Comparison of ENCODE assay signal across 7 mouse cellular contexts in genomic region chr17:55878636-55879369, GRCm38 (mm10). TPM values are rescaled to one million over a fixed set of nuclear protein-coding genes. Genes with fewer than 3 reads are reported as not detected.
DNase-seq lines count a peak whose midpoint lies in the region; ATAC-seq and TF ChIP-seq lines count a peak whose summit lies in the region.
"Not testable (repeated sequence)": the region's sequence is repeated elsewhere in the genome, so short reads cannot be mapped to it uniquely, and the experiment has no call there.

TSS of gene Zfp119a (minus strand) at chr17:55878930.

- H3K36me3 ChIP-seq in intestine, embryonic 16.5 days (ENCODE audit: control insufficient read depth, insufficient read depth, low read length); midbrain, embryonic 11.5 days (ENCODE audit: control insufficient read depth, insufficient read depth, low read length); small intestine, adult 2 months (ENCODE audit: control insufficient read depth, insufficient read depth, low read length): not testable (repeated sequence)

- H3K4me3 ChIP-seq in intestine, embryonic 16.5 days (ENCODE audit: low read length): peak within 1 kb of the TSS; percentile 57
- H3K4me3 ChIP-seq in midbrain, embryonic 11.5 days (ENCODE audit: low read depth, low read length): peak within 1 kb of the TSS; percentile 46
- H3K4me3 ChIP-seq in small intestine, adult 2 months (ENCODE audit: low read depth, low read length): peak within 1 kb of the TSS; percentile 57

- peak within 1 kb of the TSS; percentile 74 for H3K9ac ChIP-seq in intestine, embryonic 16.5 days (ENCODE audit: low read depth, low read length)
- H3K9ac ChIP-seq in midbrain, embryonic 11.5 days (ENCODE audit: low read length): peak within 1 kb of the TSS; percentile 67

- TF ChIP-seq POLR2A in small intestine, adult 2 months (IDR thresholded peaks at IDR 0.05; ENCODE audit: low read depth, low read length): peak; percentile 53; the same call in 1 of the 2 replicates

- H3K27me3 ChIP-seq in intestine, embryonic 16.5 days (replicated peaks; ENCODE audit: control insufficient read depth, insufficient read depth, low read length); midbrain, embryonic 11.5 days (ENCODE audit: control insufficient read depth, insufficient read depth, low read length); small intestine, adult 2 months (ENCODE audit: control insufficient read depth, insufficient read depth, low read length): not testable (repeated sequence)

- not testable (repeated sequence) for TF ChIP-seq CTCF in small intestine, adult 2 months (IDR thresholded peaks at IDR 0.05; ENCODE audit: extremely low read depth, insufficient read length, insufficient replicate concordance, low read depth, low read length)

- H3K27ac ChIP-seq in intestine, embryonic 16.5 days (ENCODE audit: low read length): peak within 1 kb of the TSS; percentile 65
- peak within 1 kb of the TSS; percentile 57 for H3K27ac ChIP-seq in midbrain, embryonic 11.5 days (ENCODE audit: low read depth, low read length)
- peak within 1 kb of the TSS; percentile 74 for H3K27ac ChIP-seq in small intestine, adult 2 months (ENCODE audit: insufficient read depth, low read depth, low read length)

- not testable (repeated sequence) for H3K9me3 ChIP-seq in intestine, embryonic 16.5 days (ENCODE audit: control insufficient read depth, low read length); midbrain, embryonic 11.5 days (ENCODE audit: control insufficient read depth, low read length)

- DNase-seq in adrenal gland, adult 8-10 months: peak; percentile 80
- peak; percentile 79 for DNase-seq in embryo, embryonic 9.5 days (ENCODE audit: extremely low spot score)
- DNase-seq in gastrocnemius, postnatal 4 days (ENCODE audit: low spot score in 2 of 2): peak; percentile 41 to 68
- peak; percentile 86 to 87 for DNase-seq in left cerebral cortex, postnatal 36 days (ENCODE audit: low spot score in 2 of 2)
- peak; percentile 97 for DNase-seq in midbrain, embryonic 11.5 days (ENCODE audit: low spot score, missing footprints)

- intact Hi-C loops in left cerebral cortex, postnatal 36 days (cut with DNase I): loop anchor here (10.0 kb wide), 1 partner anchor 164 kb away; the partner anchor contains the start of gene Pot1b

- WGBS in intestine, embryonic 16.5 days: under 1% methylated on average over 34 of the region's 53 CpGs
- under 1% methylated on average over 39 of the region's 53 CpGs for WGBS in midbrain, embryonic 11.5 days
- WGBS in small intestine, adult 2 months: under 1% methylated on average over 40 of the region's 53 CpGs

- H3K4me1 ChIP-seq in intestine, embryonic 16.5 days (ENCODE audit: control insufficient read depth, insufficient read depth, low read length); midbrain, embryonic 11.5 days (ENCODE audit: control insufficient read depth, insufficient read depth, low read length); small intestine, adult 2 months (ENCODE audit: control insufficient read depth, insufficient read depth, insufficient read length, low read length): not testable (repeated sequence)

- H3K4me2 ChIP-seq in intestine, embryonic 16.5 days (ENCODE audit: low read depth, low read length): peak within 1 kb of the TSS; percentile 63
- peak within 1 kb of the TSS; percentile 51 for H3K4me2 ChIP-seq in midbrain, embryonic 11.5 days

- peak; percentile 100 for ATAC-seq in intestine, embryonic 16.5 days
- peak; percentile 99 for ATAC-seq in midbrain, embryonic 11.5 days (ENCODE audit: low FRiP score)

RNA-seq across cellular contexts. Expression of gene Zfp119a, which starts in this region (rescaled TPM):
- 1 to 10 TPM; 6.7 to 9.8 (median 8.3) TPM for total RNA-seq in adrenal gland, adult 8-10 months (2022)
- total RNA-seq in gastrocnemius, postnatal 4 days (2021): 1 to 10 TPM; 3.6 to 5.5 TPM
- polyA plus RNA-seq in intestine, embryonic 16.5 days (2015; fragmentation: Nextera tagmentation; extraction: Ambion mirVana): 5.1 and 5.7 TPM in 2 replicates
- 1 to 10 TPM; 6.4 to 6.8 TPM for total RNA-seq in left cerebral cortex, postnatal 36 days (2021)
- polyA plus RNA-seq in midbrain, embryonic 11.5 days (2014; fragmentation: Nextera tagmentation; extraction: Ambion mirVana): 9.2 TPM in 2 replicates
- not detected in 2 replicates for polyA plus RNA-seq in small intestine, adult 2 months (2012; rRNA removed)

Comparison
In these comparisons a context has a peak if more than half of its experiments do, and no peak if none do; other contexts are left out.
1. Peak in every context shown above with its lines: DNase-seq, ATAC-seq, H3K4me3 ChIP-seq and H3K27ac ChIP-seq.